Mouse (Mus musculus) urinary bladder, postnatal 14 days (tissue): ENCODE data around the gene Zbtb20.

Experiments used
- DNase-seq: peaks from one replicate; pipeline ENCODE4 v3.0.0; 2021; ENCODE audit warnings: low spot score

Gene Zbtb20

GRCm38 (mm10) chr16:43080923-43081702, 205.4 kb downstream of the Zbtb20 start:
- DNase-seq = no peak

- DNase-seq = no peak
These were observed 206.3 kb downstream of the Zbtb20 start for GRCm38 (mm10) chr16:43081995-43082394.

- no peak for DNase-seq
These were observed 207.1 kb downstream of the Zbtb20 start for GRCm38 (mm10) chr16:43082801-43083200.

DNA sequence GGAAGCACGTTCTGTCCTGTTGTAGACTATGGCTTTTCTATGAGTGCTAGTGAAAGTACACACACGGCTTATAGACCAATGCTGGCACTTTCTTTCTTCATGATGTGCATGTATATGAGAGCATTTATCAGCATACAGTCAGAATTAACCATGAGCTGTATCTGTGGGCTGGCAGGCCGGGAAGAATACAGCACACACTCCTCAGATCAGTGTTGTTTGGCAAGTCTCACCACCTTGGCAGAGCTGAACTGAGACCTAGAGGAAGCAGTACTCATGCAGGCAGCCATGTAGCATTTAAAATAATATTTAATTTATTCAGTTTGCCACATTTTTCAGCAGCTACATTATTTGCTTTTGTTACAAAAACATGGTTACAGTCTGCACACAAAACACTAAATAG, 214.5 kb downstream of the Zbtb20 start:
- DNase-seq = no peak

- no peak for DNase-seq
These were observed 218.5 kb downstream of the Zbtb20 start for GRCm38 (mm10) chr16:43094161-43094560.

DNA sequence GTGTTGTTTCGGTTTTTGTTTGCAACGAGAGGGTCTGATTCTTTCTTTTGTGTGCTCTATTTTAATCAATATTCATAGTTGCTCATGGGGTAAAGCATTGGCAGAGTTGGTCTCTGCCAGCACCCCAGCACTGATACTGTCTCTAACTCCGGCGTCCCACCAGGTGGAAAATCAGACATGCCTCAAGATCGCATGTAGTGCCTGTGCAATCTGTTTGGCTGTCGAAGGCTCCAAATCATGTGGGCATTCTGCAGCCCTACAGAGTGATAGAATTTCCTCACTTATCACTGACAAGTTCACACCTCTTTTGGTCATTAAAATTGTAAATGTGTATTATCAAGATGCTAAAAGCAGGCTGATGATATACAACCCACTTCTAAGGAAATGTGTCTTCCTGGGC, 219.1 kb downstream of the Zbtb20 start:
- no peak for DNase-seq

GRCm38 (mm10) chr16:43096040-43096439, 220.4 kb downstream of the Zbtb20 start:
- DNase-seq = no peak

DNA sequence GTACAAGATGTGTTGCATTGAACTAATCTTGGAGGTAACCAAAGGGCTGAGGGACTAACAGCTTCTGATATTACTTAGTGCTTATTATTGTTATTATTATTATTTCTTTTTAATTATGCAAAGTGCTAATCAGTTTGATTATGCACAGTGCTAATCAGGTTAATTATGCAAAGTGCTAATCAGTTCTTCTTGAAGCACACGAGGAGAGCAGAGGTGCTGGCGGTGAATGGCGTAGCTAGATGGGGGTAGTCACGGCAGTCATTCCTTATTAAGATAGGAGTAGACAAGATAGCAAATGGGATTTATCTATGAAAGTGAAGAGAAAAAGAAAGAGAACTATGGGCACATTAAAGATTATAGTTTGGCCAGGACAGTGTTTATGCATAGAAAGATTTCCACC, 222.5 kb downstream of the Zbtb20 start:
- DNase-seq = no peak

GRCm38 (mm10) chr16:43098666-43099065, 223.0 kb downstream of the Zbtb20 start:
- DNase-seq = no peak

GRCm38 (mm10) chr16:43111288-43111687, 235.6 kb downstream of the Zbtb20 start:
- no peak for DNase-seq

DNA sequence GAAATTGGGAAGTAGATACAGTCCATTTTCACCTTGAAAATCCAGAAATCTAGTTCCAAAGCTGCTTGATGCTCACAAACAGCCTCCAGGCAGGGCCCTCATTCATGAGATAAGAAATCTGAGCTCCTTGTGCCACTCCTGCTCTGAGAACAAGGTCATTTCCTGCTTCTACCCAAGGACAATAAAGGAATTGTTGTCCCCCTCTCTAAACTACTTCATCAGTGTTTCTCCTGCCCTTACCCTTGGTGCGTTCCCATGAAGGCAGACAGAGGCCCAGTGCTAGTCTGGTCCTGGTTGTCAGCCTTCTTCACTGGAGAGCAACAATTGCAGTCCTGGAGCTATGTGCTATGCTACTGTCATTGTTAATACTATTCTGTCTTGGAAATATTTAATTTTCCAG, 238.3 kb downstream of the Zbtb20 start:
- DNase-seq = no peak

GRCm38 (mm10) chr16:43129966-43130365, 254.3 kb downstream of the Zbtb20 start:
- DNase-seq = no peak

- no peak for DNase-seq
These were observed 254.9 kb downstream of the Zbtb20 start for GRCm38 (mm10) chr16:43130583-43130982.

GRCm38 (mm10) chr16:43131077-43131476, 255.4 kb downstream of the Zbtb20 start:
- DNase-seq = no peak

DNA sequence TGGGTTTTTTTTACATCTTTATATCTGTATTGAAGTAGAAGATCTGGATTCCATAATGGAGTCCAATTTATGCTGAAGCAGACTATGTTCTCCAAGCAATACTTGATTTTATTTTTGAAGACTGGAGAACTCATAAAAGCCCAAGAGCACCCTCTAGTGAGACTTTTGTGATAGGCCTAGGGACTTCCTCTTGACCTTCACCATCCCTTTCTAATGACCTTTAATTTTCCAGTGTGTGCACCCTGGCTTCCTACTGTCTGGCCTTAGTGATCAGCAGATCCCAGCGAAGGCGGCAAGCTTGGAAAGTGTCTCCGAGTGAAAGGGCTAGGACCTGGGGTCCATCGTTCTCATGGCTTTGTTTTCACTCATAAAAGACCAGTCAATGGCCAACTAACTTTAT, 292.8 kb downstream of the Zbtb20 start:
- no peak for DNase-seq

- no peak for DNase-seq
These were observed 293.7 kb downstream of the Zbtb20 start for GRCm38 (mm10) chr16:43169273-43169905.

DNA sequence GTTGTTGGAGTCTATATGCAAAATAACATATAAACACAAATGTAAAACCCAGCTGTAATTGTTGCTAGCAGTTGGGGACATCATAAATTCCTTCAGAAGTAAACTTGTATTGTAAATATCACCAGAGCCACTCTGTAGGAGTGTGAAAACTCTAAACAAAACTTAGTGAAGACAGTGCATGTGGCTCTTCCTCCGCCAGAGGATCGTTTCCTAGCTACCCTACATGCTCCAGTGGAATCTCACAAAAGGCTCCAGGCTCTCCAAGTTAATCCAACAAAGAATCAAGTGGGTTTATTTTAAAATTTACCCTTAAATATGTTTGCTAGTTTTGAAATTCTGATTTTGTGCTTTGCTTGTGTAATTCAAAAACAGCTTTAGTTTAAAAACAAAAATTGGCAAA, 296.5 kb downstream of the Zbtb20 start:
- DNase-seq = no peak

DNA sequence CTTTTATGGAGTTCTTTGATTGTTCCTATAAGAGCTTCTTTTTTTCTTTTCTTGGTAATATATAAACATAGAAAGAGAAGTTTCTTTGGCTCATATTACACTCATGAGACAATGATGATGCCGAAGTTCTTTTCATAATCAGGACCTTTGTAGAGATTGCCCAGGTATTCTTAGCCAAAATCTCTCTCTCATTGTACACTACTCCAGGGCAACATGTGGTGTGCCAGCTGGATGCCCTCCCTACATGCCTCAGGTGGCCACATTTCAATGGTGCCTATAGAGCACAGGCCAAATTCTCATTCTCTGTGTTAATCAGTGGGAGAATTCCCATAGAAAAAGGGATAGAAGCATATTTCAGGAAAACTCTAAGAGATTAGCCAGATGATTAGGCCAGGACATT, 297.2 kb downstream of the Zbtb20 start:
- DNase-seq = no peak

- DNase-seq = no peak
These were observed 299.1 kb downstream of the Zbtb20 start for GRCm38 (mm10) chr16:43174815-43175214.

GRCm38 (mm10) chr16:43181038-43181437, 305.4 kb downstream of the Zbtb20 start:
- no peak for DNase-seq

DNA sequence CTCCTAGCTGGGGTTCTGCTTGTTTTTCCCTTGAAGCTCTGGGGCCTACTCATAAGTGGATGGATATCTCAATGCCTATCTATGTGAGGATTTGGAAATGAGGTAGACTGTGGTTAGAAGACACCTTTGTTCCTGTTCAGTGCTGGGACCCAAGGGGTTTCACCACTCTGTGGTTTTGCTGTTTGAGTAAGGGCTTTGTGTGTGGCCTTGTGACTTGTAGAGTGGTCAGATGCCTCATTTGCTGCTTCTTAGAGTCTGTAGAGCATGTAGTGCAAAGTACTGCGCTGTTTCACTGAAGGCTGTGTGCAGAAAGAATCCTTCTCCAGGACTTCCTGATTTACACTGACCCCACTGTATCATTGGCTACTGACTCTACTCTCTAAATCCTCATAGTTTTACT, 314.7 kb downstream of the Zbtb20 start:
- DNase-seq = no peak

GRCm38 (mm10) chr16:43191060-43191850, 315.6 kb downstream of the Zbtb20 start:
- DNase-seq = no peak
